Mouse (Mus musculus) limb, embryonic 12.5 days (tissue): Measurements from ENCODE around the gene Unc50. TPM values are rescaled to one million over a fixed set of nuclear protein-coding genes. Genes with fewer than 3 reads are reported as not detected.

Source experiments
- ATAC-seq: fragments of 200-750 bp; cut with Nextera tagmentation; 2 replicates; pipeline ENCODE4 v1.8.0; 2017; ENCODE audit warnings: low read depth, moderate TSS enrichment; ENCODE audit not compliant: insufficient number of reproducible peaks, insufficient read depth, low FRiP score, low TSS enrichment
- H3K27ac ChIP-seq: fragments of 300-500 bp; sonication (generic); 2 replicates; pipeline ENCODE4 v1.5.1; 2016; ENCODE audit warnings: mild to moderate bottlenecking, moderate library complexity
- H3K27me3 ChIP-seq: fragments of 300-500 bp; sonication (generic); 2 replicates; pipeline ENCODE4 v1.6.1; 2016; ENCODE audit warnings: mild to moderate bottlenecking, moderate library complexity
- H3K36me3 ChIP-seq: fragments of 300-500 bp; sonication (generic); 2 replicates; pipeline ENCODE4 v1.6.1; 2016; ENCODE audit warnings: mild to moderate bottlenecking, moderate library complexity
- H3K4me1 ChIP-seq: fragments of 300-500 bp; sonication (generic); replicated peaks from 2 replicates; pipeline ENCODE4 v1.6.1; 2016
- H3K4me2 ChIP-seq: fragments of 300-500 bp; sonication (generic); 2 replicates; pipeline ENCODE4 v1.6.1; 2016; ENCODE audit warnings: mild to moderate bottlenecking, moderate library complexity
- H3K4me3 ChIP-seq: fragments of 300-500 bp; sonication (generic); replicated peaks from 2 replicates; pipeline ENCODE4 v1.5.1; 2016; ENCODE audit warnings: mild to moderate bottlenecking
- H3K9ac ChIP-seq: fragments of 300-500 bp; sonication (generic); replicated peaks from 2 replicates; pipeline ENCODE4 v1.6.1; 2016; ENCODE audit warnings: mild to moderate bottlenecking, moderate library complexity
- H3K9me3 ChIP-seq: fragments of 300-500 bp; sonication (generic); 2 replicates; pipeline ENCODE4 v1.6.1; 2016; ENCODE audit warnings: mild to moderate bottlenecking, moderate library complexity
- WGBS: fragments of 180-500 bp; shearing (Covaris S2); methylation state at CpG from one replicate; pipeline ENCODE4 v1.1.7; 2016; 5-methylcytosine and 5-hydroxymethylcytosine counted together
- polyA plus RNA-seq: library from polyadenylated mRNA; unstranded; fragments of >200 nt; fragmentation: Nextera tagmentation; extraction: Ambion mirVana; gene quantifications from 2 replicates; pipeline ENCODE4 v1.2.1, GENCODE M21; 2016

The Unc50 gene
- polyA plus RNA-seq, 1 experiment from 2014 or later, result 110 TPM

- Histone ChIP-seq H3K36me3 (peaks cover 7% of the 10 kb centered on the region), H3K4me3 (no peak overlapping the region), H3K27me3 (no peaks in the 10 kb centered on the region), H3K9me3 (no peaks in the 10 kb centered on the region), H3K9ac (no peak overlapping the region), H3K27ac (no peak overlapping the region), H3K4me2 (no peak overlapping the region), H3K4me1 (no peaks in the 10 kb centered on the region)
- no peak for ATAC-seq
- 89% methylated on average over 12 of the region's 12 CpGs for WGBS
These were observed 58.6 kb downstream of the Unc50 start for GRCm38 (mm10) chr1:37488531-37488930.

Other genes with a start within 250 kb of the Unc50 start
- not detected in 2 replicates for gene Cnga3, start 215.7 kb upstream of the Unc50 start, polyA plus RNA-seq
- gene Inpp4a, start 130.3 kb upstream of the Unc50 start, polyA plus RNA-seq, result 16.2 and 18.6 TPM in 2 replicates
- gene Coa5, start within 50 bp of the Unc50 start, polyA plus RNA-seq, result 46.6 and 52.2 TPM in 2 replicates
- gene Mgat4a, start 110.9 kb downstream of the Unc50 start, polyA plus RNA-seq, result 3.7 and 4.7 TPM in 2 replicates